Mouse (Mus musculus): ENCODE measurements at regions not wholly inside any gene's neighbourhood (a gene's known extent, or its start where the extent isn't known, plus 50 kb on each side); places are given as distances from the start of the nearest gene placed in this dataset.
"Not testable (repeated sequence)": the region's sequence is repeated elsewhere in the genome, so short reads cannot be mapped to it uniquely, and the experiment has no call there.

- not testable (repeated sequence) for H3K36me3 ChIP-seq; ATAC-seq; H3K4me2 ChIP-seq (replicated peaks); H3K27ac ChIP-seq; H3K9ac ChIP-seq; H3K4me1 ChIP-seq (replicated peaks); H3K9me3 ChIP-seq; H3K4me3 ChIP-seq (replicated peaks); H3K27me3 ChIP-seq (replicated peaks)
- 29% methylated on average over 2 of the region's 2 CpGs for WGBS
Observed at GRCm38 (mm10) chr12:23325756-23326155, 454.3 kb downstream of the Gm10330 start.

- H3K27ac ChIP-seq; H3K36me3 ChIP-seq; H3K9me3 ChIP-seq; H3K9ac ChIP-seq; H3K4me1 ChIP-seq (replicated peaks); H3K27me3 ChIP-seq (replicated peaks): not testable (repeated sequence)
- peak; percentile 97 for ATAC-seq
- 1% methylated on average over 31 of the region's 38 CpGs for WGBS
- peak overlapping the region; percentile 42 for H3K4me3 ChIP-seq (replicated peaks)
- H3K4me2 ChIP-seq (replicated peaks), result peak overlapping the region; percentile 48
Observed at GRCm38 (mm10) chr12:23315186-23315585, 464.9 kb downstream of the Gm10330 start.
